Mouse (Mus musculus) spleen, adult 12 weeks (tissue): ENCODE measurements around the gene Gadd45g.
"Not testable (repeated sequence)": the region's sequence is repeated elsewhere in the genome, so short reads cannot be mapped to it uniquely, and the experiment has no call there.

Experiments used
- DNase-seq: peaks from one replicate; pipeline ENCODE4 v3.0.0; 2022; ENCODE audit warnings: low spot score

Gene Gadd45g

DNA sequence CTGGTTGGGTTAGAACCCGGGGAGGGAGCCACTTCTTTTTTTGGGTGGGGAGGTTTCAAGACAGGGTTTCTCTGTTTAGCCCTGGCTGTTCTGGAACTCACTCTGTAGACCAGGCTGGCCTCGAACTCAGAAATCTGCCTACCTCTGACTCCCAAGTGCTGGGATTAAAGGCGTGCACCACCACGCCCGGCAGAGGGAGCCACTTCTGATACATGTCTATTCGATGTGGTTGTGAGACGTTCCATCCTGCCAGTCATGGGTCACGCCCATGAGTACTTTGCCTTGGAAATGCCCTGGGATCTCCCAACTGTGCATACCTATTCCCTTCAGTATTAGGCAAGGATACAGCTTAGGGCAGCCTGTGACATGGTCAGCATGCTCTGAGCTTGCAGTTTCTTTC, 12.5 kb upstream of the Gadd45g start:
- not testable (repeated sequence) for DNase-seq

GRCm38 (mm10) chr13:51834520-51834919, 12.0 kb upstream of the Gadd45g start:
- no peak for DNase-seq

DNA sequence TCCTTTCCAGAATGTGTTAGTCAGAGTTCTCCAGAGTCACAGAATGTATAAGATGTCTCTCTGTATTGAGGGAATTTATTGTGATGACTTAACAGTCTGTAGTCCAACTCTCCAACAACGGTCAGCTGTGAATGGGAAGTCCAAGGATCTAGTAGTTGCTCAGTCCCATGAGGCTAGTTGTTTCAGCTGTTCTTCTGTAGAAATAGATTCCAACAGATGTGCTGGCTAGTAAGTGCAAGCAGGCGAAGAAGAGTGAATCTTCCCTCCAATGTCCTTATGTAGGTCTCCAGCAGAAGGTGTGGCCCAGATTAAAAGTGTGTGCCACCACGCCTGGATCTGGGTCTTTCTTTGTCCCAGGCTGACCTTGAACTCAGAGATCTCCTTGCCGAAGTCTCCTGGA, 11.3 kb upstream of the Gadd45g start:
- not testable (repeated sequence) for DNase-seq

DNA sequence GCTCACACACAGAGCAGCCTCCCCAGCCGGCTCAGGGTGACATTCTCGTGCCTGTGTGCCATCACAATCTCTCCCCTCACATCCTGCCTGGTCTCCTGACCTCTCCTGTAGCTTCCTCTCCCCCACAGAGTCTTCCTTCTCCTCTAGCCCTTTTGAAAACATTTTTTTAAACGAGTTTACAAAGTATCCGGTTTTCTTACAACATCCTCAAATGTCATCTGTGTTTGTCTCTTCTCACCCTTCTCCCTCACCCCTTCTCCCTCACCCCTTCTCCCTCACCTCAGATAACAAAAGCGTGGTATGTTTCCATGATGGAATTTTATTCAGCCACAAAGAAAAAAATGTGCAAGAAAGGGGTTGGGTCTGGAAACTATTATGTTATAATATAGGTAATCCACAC, 9.1 kb upstream of the Gadd45g start:
- no peak for DNase-seq

DNA sequence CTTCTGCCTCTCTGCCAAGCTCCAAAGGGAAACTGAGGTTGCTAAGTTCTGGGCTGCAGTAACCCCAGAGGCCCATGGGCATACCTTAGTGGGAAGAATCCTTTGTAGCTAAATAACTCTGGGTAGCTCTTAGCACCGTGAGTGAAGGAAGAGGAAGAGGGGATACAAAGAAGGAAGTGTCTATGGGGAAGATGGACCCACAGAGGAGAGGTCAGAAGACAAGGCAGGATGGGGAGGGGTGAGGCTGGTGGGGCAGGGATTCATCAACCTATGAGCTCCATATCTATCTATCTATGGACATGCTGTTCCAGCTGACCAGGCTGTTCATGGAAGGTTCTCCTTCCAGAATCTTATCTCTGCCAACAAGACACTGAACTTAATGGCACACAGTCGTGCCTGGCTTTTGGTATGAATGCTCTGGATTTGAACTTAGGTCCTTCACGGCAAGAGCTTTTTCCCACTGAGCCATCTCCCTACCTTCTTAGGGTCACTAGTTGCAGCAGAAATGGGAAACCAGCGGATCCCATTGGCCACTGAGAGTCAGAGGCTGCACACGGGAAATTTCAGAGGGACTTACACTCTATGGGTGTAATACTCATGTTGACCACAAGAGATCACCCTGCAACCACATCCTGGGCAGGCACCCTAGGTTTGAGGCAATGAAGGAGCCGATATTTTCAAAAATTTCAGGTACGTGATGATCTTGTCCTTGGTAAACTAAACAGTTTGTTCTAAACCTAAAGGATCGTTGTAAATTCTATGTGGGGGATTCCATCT, 7.0 kb upstream of the Gadd45g start:
- no peak for DNase-seq

GRCm38 (mm10) chr13:51840702-51841101, 5.8 kb upstream of the Gadd45g start:
- no peak for DNase-seq

GRCm38 (mm10) chr13:51841541-51842115, 4.8 kb upstream of the Gadd45g start:
- no peak for DNase-seq

DNA sequence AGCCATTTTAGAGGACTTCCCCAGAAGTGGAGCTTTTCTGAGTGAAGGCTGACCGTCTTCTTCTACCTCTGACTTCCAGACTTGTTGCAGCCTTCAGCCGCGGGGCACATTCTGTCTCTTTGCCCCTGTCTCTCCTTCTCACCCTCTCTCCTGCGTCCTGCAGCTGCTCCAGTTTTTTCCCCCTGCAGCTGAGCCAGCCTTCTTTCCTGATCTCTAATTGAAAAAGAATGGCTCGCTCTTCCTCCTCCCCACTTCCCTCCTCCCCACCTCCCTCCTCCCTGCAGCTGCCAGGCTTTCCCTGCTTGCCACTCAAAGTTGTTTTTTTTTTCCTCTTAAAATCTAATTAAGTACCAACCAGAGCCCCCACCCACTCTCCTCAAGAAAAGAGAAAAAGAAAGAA, 4.3 kb upstream of the Gadd45g start:
- DNase-seq = no peak

GRCm38 (mm10) chr13:51842773-51843172, 3.7 kb upstream of the Gadd45g start:
- DNase-seq = no peak

DNA sequence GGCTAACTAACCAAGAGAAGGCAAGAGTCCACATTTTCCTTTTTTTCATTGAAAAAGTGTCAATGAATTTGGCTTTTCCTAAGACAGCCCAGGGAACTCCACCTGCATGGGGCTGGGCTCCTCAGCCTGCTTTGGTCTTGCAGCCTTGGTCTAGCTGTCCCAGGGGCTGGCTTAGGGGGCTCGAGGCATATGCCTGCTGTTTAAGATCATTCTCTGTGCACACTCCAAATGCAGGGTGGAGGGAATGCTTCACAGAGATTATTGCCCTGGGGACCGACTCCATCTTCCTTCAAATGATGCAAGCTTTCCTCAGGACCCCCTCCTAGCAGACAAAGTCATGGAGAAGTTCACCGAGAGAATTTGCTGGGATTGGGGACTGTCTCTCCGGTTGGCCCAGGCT, 3.2 kb upstream of the Gadd45g start:
- DNase-seq = no peak

GRCm38 (mm10) chr13:51844118-51844517, 2.4 kb upstream of the Gadd45g start:
- no peak for DNase-seq

GRCm38 (mm10) chr13:51844661-51845060, 1.8 kb upstream of the Gadd45g start:
- peak; percentile 59 for DNase-seq

DNA sequence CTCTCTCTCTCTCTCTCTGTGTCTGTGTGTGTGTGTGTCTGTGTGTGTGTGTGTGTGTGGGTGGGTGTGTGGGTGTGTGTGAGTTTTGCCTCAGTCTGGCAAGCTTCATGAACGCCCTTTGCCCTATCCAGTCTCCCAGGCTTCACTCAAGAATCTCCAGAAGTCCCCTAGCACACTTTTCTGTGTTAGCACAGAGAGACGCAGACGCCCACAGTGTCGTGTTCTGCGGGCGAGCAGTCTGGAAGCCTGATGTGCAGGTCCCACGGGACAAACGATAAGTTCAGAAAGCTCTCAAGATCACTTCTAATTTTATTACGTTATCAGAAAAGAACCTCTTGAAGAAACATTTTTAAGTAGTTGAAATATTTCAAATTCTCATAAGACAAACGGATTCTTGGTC, 1.4 kb upstream of the Gadd45g start:
- no peak for DNase-seq

GRCm38 (mm10) chr13:51845591-51846191, 787 bp upstream of the Gadd45g start:
- DNase-seq = peak; percentile 72

DNA sequence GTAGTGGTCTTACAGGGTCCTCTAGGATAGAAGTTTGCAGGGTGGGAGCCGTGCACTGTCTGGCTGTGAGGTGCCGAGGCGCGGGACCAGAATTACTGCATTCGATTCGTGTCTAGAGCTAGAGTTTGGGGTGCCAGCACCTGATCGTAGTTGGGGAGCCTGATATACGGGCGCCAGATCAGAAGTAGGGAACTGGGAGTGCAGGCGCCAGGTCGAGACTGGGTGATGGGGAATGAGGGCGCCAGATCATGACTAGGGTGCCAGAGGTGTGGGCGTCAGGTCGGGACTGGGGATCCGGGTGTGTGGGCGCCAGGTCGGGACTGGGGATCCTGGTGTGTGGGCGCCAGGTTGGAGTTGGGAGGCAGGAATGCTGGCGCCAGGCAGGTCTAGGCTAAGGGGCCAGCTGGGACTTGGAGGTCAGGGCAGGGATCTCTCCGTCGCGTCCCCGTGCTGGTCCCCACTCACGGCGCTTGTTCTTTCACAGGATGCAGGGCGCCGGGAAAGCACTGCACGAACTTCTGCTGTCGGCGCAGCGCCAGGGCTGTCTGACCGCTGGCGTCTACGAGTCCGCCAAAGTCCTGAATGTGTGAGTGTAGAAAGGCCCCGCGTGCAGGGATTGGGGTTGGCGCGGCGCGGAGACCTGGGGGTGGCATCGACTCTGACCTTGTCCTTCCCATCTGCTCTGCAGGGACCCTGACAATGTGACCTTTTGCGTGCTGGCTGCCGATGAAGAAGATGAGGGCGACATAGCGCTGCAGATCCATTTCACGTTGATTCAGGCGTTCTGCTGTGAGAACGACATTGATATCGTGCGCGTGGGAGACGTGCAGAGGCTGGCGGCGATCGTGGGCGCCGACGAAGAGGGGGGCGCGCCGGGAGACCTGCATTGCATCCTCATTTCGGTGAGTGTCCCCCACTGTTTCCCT, 653 bp downstream of the Gadd45g start:
- DNase-seq = peak; percentile 27

DNA sequence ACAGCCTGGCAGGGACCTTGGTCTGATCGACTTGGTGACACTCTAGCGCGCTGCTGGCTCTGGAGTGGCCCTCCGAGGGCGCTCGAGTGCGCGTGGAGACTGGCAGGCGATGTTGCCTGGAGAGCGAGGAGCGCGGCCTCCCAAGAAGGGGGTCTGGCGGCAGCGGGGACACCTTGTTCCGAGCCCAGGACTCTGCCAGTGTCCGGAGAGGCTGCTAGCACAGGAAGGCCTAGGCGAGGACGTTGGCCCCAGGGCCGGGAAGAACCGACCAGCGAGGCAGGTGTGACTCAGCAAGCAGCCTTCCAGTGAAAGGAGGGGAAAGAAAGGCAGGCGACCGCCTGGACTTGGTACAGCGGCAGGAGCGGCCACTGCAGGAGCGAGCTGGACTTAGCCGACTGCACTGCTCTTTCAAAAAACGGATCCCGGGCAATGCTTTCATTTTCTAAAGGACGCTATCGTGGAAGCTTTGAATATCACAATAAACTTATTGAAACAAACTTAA, 1.6 kb downstream of the Gadd45g start:
- DNase-seq = peak; percentile 62

DNA sequence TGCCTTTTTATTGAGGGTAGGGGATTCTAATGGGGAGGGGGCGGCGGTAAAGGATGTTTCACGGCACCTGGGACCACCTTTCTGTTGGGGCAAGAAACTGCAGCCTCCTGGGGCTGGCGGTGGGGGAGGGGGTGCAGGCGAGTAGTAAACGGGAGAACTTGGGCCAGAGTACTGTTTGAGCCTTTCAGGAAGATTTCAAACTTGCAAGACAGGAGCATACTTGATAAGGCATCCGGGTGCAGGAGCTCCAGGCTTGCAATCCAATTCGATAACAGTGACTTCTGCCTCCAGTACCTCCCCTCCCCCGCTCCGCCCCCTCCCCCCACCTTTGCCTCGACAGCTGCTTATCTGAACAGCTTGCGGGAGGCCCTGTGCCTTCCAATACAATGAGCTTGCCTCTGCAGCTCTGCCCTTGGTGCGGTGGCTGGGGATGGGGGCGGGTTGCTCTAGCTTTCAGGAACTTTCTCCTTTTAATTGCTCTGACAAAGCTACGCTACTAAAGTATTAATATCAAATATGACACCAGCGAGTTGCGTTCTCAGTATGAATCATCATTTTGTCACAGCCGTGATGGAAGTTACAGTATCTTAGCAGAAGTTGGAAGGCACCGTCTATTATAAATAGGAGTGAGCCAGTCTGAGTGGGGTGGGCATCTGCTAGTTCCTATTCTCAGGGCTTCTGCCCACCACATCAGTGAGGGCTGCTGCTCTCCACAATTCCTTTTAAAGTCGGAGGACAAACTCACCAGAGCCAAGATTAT, 2.2 kb downstream of the Gadd45g start:
- peak; percentile 34 for DNase-seq

GRCm38 (mm10) chr13:51849241-51850033, 3.0 kb downstream of the Gadd45g start:
- no peak for DNase-seq

DNA sequence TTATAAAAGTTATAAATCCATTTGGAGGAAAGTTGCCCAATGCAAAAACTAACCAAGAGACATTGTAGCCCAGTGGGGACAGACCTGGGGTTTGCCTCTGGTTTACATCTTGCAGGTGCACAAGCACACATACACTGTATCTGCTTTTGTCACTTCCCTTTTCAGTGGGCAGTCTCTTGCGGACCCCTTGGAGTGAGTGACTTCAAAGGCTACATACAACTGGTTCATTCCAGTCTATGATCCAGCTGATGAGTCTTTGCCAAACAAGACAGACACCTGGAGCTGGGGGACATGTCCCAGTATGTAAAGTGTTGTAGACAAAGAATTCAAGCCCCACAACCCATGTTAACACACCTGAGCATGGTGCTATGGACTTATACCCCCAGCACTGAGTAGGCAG, 4.1 kb downstream of the Gadd45g start:
- no peak for DNase-seq

DNA sequence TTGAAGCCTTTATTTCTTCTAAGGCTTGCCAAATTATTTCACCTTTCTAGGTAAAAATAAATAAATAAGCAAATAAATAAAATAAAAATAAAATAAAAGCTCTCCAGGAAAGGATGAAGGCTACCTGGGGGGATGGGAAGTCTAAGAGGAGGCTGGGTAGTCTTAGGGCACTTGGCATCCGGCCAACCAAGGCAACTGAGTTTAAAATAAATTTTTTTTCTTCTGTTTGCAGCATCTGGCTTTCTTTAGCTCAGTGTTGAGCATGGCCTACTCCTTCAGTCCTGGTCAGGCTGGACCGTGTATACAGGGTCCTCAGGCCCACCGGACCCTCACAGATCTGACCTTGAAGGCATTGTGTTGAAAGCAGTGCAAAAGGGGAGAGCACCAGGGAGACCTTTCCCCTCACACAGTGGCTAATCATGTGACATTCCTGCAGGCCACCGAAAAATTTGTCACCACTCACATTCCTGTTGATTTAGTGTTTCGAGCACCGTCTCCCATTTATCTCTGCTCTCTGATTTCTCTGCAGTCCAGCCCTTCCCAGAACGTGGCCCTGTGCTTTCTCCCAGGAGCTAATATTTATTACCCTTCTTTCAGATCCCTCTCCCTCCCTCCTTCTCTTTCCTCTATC, 6.2 kb downstream of the Gadd45g start:
- DNase-seq = no peak
